16 mouse cellular contexts compared by ENCODE assay signal in the genomic region with DNA sequence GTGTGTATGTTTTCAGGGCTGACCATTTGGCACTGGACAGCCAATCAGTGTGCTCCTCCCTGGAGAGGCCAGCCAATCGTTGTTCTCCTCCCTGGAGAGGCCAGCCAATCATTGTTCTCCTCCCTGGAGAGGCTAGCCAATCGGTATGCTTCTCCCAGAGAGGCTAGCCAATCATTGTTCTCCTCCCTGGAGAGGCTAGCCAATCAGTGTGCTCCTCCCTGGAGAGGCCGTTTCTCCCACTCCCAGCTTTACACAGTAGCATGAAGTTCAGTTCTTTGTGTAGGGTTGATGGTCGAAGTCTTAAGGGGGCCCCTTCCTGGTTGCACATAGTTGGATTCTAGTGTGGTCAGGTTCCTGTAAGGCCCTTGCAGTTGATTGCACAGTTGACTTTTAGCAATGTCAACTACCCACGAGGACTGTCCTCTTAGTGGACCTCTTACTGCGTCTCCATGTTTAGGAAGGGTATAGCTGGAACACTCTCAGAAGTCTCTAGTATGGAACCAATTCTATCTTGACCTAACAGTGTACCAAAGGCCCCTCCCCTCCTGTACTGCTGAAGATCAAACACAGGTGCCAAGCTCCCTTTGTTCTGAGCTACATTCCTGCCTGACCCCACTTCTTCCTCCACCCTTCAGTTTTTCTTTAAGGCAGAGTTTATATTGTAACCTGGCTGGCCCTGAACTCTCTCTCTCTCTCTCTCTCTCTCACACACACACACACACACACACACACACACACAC.
A peak's percentile ranks its signal among the peaks of the same experiment; 100 is the strongest.
DNase-seq lines count a peak whose midpoint lies in the region; ATAC-seq and TF ChIP-seq lines count a peak whose summit lies in the region.
"Had no signal": no experiment of that assay in that cellular context is flagged by ENCODE, and none has a peak within 500 bp of the region (broad histone marks: within the 10 kb centered on the region; RNA-seq: fewer than 3 reads in every experiment).

No protein-coding gene starts in this region.

- H3K9ac ChIP-seq in forebrain, embryonic 16.5 days (replicated peaks; ENCODE audit: low read depth, low read length) = no peak overlapping the region
- no peak overlapping the region for H3K9ac ChIP-seq in lung, embryonic 14.5 days
- H3K9ac ChIP-seq in stomach, embryonic 14.5 days (replicated peaks; ENCODE audit: low read depth, low read length) = no peak overlapping the region
- H3K9ac ChIP-seq: heart, embryonic 15.5 days had no signal

- H3K4me1 ChIP-seq in forebrain, embryonic 10.5 days = peaks cover 30% of the 10 kb centered on the region
- no peaks in the 10 kb centered on the region for H3K4me1 ChIP-seq in forebrain, embryonic 16.5 days (replicated peaks; ENCODE audit: control insufficient read depth, insufficient read depth, low read length)
- H3K4me1 ChIP-seq in lung, embryonic 14.5 days (ENCODE audit: insufficient read depth) = no peaks in the 10 kb centered on the region
- H3K4me1 ChIP-seq in stomach, embryonic 14.5 days (ENCODE audit: control insufficient read depth, insufficient read depth, low read length) = 0 out of 2 replicates have a peak, but pooled peaks cover 6% of the 10 kb centered on the region

- DNase-seq in forebrain, embryonic 10.5 days (ENCODE audit: extremely low spot score, low spot score) = no peak
- DNase-seq in lung, embryonic 14.5 days = peak; percentile 26
- no peak for DNase-seq in lung, postnatal 4 days
- DNase-seq in adrenal gland, adult 8-10 months = no peak
- DNase-seq in retina, postnatal 1 day = no peak
- DNase-seq: adrenal gland, postnatal 36 days; cerebellum, adult 9-10 months; gastrocnemius, postnatal 10 days; lung, postnatal 36 days; right cerebral cortex, postnatal 25 days had no signal

- TF ChIP-seq CTCF in lung, embryonic 14.5 days (IDR thresholded peaks at IDR 0.05; ENCODE audit: low read depth) = no peak

- WGBS in forebrain, embryonic 10.5 days = 89% methylated on average over 6 of the region's 6 CpGs
- WGBS in forebrain, embryonic 16.5 days = 91% methylated on average over 6 of the region's 6 CpGs
- 68% methylated on average over 6 of the region's 6 CpGs for WGBS in lung, embryonic 14.5 days
- WGBS in stomach, embryonic 14.5 days = 74% methylated on average over 6 of the region's 6 CpGs

- no peak overlapping the region for H3K4me3 ChIP-seq in forebrain, embryonic 10.5 days
- no peak overlapping the region for H3K4me3 ChIP-seq in forebrain, embryonic 16.5 days (replicated peaks; ENCODE audit: low read length)
- no peak overlapping the region for H3K4me3 ChIP-seq in lung, embryonic 14.5 days (ENCODE audit: low read depth, low read length)
- no peak overlapping the region for H3K4me3 ChIP-seq in stomach, embryonic 14.5 days (ENCODE audit: low read depth, low read length)
- H3K4me3 ChIP-seq: heart, embryonic 15.5 days had no signal

- no peaks in the 10 kb centered on the region for H3K9me3 ChIP-seq in forebrain, embryonic 10.5 days
- H3K9me3 ChIP-seq in forebrain, embryonic 16.5 days (ENCODE audit: control insufficient read depth, low read length) = no peaks in the 10 kb centered on the region
- H3K9me3 ChIP-seq in lung, embryonic 14.5 days (ENCODE audit: low read depth, low read length) = no peaks in the 10 kb centered on the region
- H3K9me3 ChIP-seq in stomach, embryonic 14.5 days (ENCODE audit: control insufficient read depth, low read depth, low read length) = no peaks in the 10 kb centered on the region
- H3K9me3 ChIP-seq: heart, embryonic 15.5 days had no signal

- H3K4me2 ChIP-seq in forebrain, embryonic 16.5 days (ENCODE audit: low read length) = no peak overlapping the region
- H3K4me2 ChIP-seq in lung, embryonic 14.5 days = no peak overlapping the region
- H3K4me2 ChIP-seq in stomach, embryonic 14.5 days (replicated peaks; ENCODE audit: low read depth, low read length) = no peak overlapping the region
- H3K4me2 ChIP-seq: heart, embryonic 15.5 days had no signal

- no peak for ATAC-seq in forebrain, embryonic 16.5 days
- ATAC-seq in lung, embryonic 14.5 days (ENCODE audit: insufficient read depth) = peak; percentile 80
- ATAC-seq in erythroblast, adult 5-6 weeks (replicated peaks; ENCODE audit: low FRiP score, poor library complexity, severe bottlenecking) = peak; percentile 39; the same call in 1 of the 2 replicates
- peak; percentile 80 for ATAC-seq in stomach, embryonic 14.5 days (ENCODE audit: insufficient number of reproducible peaks, insufficient read depth, low FRiP score, low read depth)
- ATAC-seq: forebrain, embryonic 14.5 days; hindbrain, embryonic 16.5 days had no signal

- 0 out of 2 replicates have a peak, but pooled peaks cover 6% of the 10 kb centered on the region for H3K27me3 ChIP-seq in forebrain, embryonic 10.5 days (ENCODE audit: poor library complexity, severe bottlenecking)
- no peaks in the 10 kb centered on the region for H3K27me3 ChIP-seq in forebrain, embryonic 16.5 days (replicated peaks; ENCODE audit: control insufficient read depth, insufficient read depth, low read length)
- no peaks in the 10 kb centered on the region for H3K27me3 ChIP-seq in lung, embryonic 14.5 days (ENCODE audit: insufficient read depth, low read length)
- no peaks in the 10 kb centered on the region for H3K27me3 ChIP-seq in stomach, embryonic 14.5 days (ENCODE audit: control insufficient read depth, insufficient read depth, low read length)
- H3K27me3 ChIP-seq: heart, embryonic 15.5 days had no signal

- H3K36me3 ChIP-seq in forebrain, embryonic 10.5 days (replicated peaks) = no peaks in the 10 kb centered on the region
- no peaks in the 10 kb centered on the region for H3K36me3 ChIP-seq in forebrain, embryonic 16.5 days (ENCODE audit: control insufficient read depth, insufficient read depth)
- H3K36me3 ChIP-seq in lung, embryonic 14.5 days (ENCODE audit: insufficient read depth) = no peaks in the 10 kb centered on the region
- H3K36me3 ChIP-seq in stomach, embryonic 14.5 days (ENCODE audit: control insufficient read depth, insufficient read depth, low read length) = no peaks in the 10 kb centered on the region
- H3K36me3 ChIP-seq: heart, embryonic 15.5 days had no signal

- 0 out of 2 replicates have a peak overlapping the region, but pooled peaks have one; percentile 25 for H3K27ac ChIP-seq in forebrain, embryonic 10.5 days
- no peak overlapping the region for H3K27ac ChIP-seq in forebrain, embryonic 16.5 days (ENCODE audit: low read length)
- H3K27ac ChIP-seq in lung, embryonic 14.5 days (ENCODE audit: low read depth) = peak overlapping the region; percentile 50; the same call in 1 of the 2 replicates
- H3K27ac ChIP-seq in stomach, embryonic 14.5 days (ENCODE audit: low read length) = no peak overlapping the region; the same call in 1 of the 2 replicates
- H3K27ac ChIP-seq: heart, embryonic 15.5 days had no signal

Comparison
In these comparisons a context has a peak if more than half of its experiments do, and no peak if none do; other contexts are left out.
1. H3K27ac ChIP-seq: peak in forebrain, embryonic 10.5 days (single experiment) and lung, embryonic 14.5 days (single experiment); none in forebrain, embryonic 16.5 days (single experiment) and stomach, embryonic 14.5 days (single experiment).